Mouse (Mus musculus) brain, adult 2 months (tissue): ENCODE results near the gene Pde8b.
A peak's percentile ranks its signal among the peaks of the same experiment; 100 is the strongest.

Source experiments
- DNase-seq: peaks from one replicate; pipeline ENCODE4 v3.0.0; 2011; ENCODE audit warnings: low read depth, low spot score

Gene Pde8b

GRCm38 (mm10) chr13:95249511-95250456, at the start of gene Pde8b:
TSS of gene Pde8b (minus strand) at chr13:95250336.
- DNase-seq: peak; percentile 65

GRCm38 (mm10) chr13:95291983-95292382, 41.8 kb upstream of the Pde8b start:
- DNase-seq: no peak

DNA sequence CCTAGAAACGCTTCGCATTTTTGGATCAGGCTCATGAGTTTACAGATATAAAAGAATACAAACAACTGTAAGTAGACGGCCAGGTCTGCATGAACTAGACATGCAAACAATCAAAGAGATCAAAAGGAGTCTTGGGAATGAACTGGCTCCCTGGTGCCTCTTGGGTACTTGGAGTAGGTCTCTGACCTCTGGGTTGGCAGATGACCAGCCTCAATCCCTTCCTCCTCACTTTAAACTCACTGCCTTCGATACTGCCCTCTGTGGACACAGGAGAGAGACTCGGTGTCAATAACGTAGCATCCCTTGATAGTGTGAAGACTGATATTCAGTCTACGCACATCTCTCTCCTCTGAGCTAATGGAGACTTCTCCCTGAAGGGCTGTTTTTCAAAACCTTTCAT, 37.9 kb upstream of the Pde8b start:
- DNase-seq: no peak

DNA sequence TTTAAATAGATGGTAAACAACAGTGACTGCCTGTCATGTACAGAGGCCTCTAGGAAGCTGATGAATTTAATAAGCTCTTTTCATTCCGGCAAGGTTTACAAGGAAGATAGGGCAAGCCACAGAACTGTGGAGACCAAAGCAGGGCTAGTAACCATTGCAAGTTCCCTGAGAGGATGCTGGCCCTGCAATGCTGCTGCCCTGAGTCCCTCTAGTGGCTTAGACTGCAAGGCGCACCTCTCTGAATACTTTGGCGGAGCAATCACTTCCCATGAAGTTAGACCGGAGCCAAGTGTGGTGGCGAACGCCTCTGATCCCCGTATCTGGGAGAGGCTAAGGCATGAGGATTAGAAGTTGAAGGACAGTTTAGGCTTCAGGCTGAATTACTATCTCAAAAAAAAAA, 36.9 kb upstream of the Pde8b start:
- DNase-seq: peak; percentile 90

DNA sequence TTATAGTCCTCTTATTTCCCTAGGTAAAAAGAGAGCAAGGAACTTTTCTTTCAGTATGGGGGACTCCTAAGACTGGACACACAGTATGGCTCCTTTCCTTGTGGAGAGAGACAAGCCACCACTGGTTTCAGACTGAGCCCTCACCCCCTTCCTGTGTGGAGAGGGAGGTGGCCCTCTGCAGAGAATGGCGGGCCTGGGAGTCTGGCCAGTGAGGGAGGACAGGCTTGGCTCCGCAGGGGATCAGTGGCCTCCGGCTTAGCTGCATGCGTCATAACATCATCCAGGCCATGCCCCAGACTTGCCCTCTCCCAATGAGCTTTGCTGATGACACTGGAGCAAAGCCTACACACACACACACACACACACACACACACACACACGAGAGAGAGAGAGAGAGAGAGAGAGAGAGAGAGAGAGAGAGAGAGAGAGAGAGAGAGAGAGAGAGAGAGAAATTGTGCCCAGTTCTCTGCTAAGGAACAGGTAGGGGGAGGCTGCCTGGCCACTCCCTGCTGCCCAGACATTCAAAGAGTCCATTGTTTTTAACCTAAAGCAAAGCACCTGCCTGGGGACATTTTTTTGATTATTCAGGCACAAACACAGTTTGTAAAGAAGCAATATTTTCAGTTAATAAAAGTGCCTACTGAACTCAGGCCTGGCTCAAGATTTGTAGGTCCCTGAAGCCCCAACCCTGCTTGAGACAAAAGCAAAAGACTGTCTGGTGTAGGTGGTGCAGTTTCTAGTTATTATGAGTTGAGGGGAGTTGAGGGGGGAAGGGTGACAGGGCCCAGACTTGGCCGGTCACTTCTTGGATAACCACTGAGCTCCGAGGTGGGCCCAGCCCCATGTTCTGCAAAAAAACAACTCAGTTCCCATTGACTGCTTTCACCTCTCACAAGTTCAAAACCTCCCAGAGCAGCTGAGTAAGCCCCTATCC, 31.9 kb upstream of the Pde8b start:
- DNase-seq: no peak

DNA sequence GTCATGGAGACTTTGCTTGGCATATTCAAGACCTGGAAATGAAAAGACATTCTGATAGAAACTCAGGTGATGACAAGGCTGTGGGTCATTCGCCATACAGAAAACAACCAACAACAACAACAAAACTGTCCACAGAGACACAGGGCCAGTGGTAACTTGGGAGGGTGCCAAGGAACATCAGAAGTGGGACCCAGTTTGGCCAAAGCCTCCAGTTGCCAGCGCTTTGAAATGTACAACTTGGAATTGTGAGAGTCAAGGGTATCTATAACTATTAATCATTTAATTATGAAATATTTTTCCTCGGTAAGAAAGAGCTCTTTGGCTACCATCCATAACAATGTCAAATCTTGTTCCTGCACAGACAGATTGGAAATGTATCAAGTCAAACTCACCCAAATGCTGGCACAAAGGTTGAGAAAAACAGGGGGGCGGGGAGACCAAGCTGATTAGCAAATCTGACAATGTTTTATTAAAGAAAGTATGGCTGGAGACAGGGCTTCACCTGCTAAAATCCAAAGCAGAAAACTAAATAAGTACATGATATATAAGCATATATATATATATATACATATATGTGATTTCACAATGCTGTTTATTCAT, 28.4 kb upstream of the Pde8b start:
- no peak for DNase-seq

DNA sequence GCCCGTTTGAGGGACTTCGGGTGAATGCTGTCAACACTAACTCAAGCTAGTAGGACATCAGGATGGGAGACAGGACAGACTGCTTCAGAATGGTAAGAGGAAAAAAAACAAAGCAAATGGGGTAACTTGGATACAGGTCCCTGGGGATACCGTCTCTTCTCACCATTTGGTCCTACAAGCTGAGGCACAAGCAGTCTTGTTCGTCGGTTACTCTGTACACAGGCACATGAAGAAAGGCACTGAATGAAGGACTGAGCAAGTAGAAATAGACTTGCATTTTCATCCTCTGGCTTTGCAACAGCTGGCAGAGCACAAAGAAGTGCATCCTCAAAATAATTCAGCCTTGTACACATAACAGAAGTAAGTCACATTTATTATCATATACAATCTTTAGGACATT, 14.6 kb upstream of the Pde8b start:
- DNase-seq: no peak

- DNase-seq: peak; percentile 20
Observed at GRCm38 (mm10) chr13:95260886-95261789, 11.0 kb upstream of the Pde8b start.

DNA sequence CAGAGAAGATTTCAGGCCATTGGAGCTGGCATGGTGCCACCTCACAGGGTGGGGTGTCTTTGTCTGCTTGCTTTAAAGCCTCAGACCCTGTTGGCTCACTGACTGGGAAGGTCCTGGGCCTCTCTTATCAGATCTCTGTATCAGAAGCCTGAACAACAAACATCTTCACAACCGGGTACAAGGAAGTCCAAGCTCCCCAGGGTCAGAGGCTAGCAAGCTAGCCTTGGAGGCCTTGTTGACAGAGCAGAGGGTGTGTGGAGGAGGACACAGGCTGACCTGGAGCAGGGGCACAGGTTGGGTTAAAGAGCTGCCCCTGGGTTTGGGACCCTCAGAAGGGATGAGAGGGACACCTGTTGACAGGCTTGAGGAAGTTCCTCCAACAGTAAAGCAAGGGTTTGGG, 10.3 kb upstream of the Pde8b start:
- DNase-seq: no peak

GRCm38 (mm10) chr13:95257083-95257482, 6.9 kb upstream of the Pde8b start:
- peak; percentile 74 for DNase-seq

GRCm38 (mm10) chr13:95255083-95255482, 4.9 kb upstream of the Pde8b start:
- no peak for DNase-seq

DNA sequence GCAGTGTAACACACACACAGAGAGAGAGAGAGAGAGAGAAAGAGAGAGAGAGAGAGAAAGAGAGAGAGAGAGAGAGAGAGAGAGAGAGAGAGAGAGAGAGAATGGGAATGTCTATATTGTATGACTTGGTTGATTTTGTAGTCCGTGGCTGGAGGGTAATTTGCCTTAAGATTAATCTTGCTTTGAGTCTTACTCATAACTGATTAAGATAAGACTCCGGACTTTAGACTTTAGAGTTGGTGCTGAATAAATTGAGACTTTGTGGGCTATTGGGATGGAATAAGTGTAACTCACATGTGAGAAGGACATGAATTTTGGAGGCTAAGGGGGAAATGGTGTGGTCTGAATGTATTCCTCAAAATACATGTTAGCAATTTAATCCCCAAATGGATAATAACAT, 7.1 kb downstream of the Pde8b start:
- no peak for DNase-seq

DNA sequence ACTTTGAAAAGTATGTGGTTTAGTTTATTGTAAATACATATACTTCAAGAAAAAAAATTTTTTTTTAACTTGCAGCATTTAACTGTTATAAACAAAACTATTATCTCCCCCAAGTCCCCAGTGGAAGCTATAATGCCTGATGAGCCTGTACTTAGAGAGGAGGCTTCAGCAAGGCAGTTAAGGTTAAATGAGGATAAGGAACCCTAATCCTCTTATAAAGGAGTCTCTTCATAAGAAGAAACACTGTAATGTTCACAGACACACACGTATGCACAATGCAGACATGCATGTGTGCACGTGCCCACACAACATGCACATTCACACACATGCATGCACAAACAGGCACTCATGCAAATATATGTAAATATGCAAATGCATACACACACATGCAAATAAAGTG, 12.6 kb downstream of the Pde8b start:
- no peak for DNase-seq

GRCm38 (mm10) chr13:95235261-95235660, 14.9 kb downstream of the Pde8b start:
- no peak for DNase-seq

DNA sequence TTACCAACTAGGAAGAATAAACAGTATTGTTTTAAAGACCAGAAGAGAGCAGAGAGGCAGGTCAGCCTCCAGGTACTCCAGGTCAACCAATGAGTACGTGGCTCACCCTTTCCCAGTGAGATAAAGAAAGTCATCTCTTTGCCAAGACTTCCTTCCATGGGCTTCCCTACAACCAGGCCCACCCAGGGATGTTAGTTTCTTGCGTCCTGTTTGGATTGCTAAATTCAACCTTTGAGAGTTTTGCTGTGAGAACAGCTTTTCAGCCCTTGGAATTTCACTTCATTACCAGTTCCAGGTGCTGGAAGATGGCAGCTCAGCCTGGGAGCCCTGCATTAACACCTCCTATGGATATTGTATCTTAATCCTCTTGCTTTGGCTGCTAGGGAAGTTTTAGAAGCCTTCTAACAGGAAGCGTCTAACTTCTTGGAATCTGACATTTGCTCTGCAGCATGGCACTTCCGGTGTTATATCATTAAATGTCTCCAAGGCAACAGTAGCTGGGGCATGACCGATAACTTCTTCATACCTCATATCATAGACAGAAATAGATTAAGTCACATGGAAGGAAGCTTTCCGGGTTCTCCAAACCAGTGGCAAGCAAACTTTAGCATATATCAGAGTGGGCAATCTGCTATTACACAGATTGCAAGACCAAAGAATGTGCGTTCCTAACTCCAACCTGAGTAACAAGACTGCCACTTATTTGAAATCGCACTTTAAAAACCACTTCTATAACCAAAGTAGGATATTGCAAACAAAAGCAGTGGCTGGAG, 18.6 kb downstream of the Pde8b start:
- DNase-seq: no peak

DNA sequence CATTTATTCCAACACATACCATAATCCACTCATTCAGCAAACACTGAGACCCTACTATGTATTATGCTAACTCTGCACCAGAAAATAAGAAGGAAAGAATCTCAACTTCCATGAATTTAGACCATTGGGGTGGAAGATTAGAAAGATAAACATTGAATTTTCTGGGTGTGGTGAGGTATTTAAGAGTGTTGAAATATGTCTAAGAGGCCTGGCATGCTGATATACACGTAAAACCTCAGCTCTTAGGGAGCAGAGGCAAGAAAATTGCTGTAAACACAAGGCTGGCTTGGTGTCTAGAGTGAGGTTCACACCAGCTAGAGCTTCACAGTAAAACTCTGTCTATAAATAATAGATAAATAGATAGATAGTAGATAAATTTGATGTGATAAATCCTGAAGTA, 19.8 kb downstream of the Pde8b start:
- no peak for DNase-seq

DNA sequence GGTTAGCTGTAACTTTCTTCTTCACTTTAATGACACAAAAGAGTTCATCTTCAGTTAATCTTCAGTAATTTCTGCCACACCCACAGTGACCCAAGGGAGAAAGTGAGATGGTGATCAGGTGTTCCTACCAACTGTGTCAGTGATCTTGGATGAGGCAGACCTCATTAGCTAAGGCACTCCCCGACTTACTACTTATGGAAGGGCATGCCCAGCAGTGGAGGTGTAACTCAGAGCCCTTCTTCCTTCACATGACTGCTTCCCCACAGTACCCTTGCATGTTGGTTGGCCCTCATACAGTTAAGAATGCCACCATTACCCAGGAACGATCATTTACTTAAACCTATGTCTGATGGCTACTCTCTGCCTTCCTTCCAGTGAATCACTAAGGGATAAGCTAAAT, 25.6 kb downstream of the Pde8b start:
- DNase-seq: no peak

- DNase-seq: peak; percentile 27
Observed at GRCm38 (mm10) chr13:95223427-95223772, 26.7 kb downstream of the Pde8b start.

GRCm38 (mm10) chr13:95222569-95223426, 27.3 kb downstream of the Pde8b start:
- DNase-seq: peak; percentile 35
